Mouse (Mus musculus) hindbrain, embryonic 15.5 days (tissue): ENCODE measurements around the gene Med16. TPM values are rescaled to one million over a fixed set of nuclear protein-coding genes. Genes with fewer than 3 reads are reported as not detected.
"Not testable (repeated sequence)": the region's sequence is repeated elsewhere in the genome, so short reads cannot be mapped to it uniquely, and the experiment has no call there.

Source experiments
- ATAC-seq: fragments of 200-750 bp; cut with Nextera tagmentation; 2 replicates; pipeline ENCODE4 v1.8.0; 2017; ENCODE audit warnings: low read depth, moderate number of reproducible peaks, moderate TSS enrichment; ENCODE audit not compliant: low FRiP score
- H3K27ac ChIP-seq: fragments of 300-500 bp; sonication (generic); replicated peaks from 2 replicates; pipeline ENCODE4 v1.5.1; 2015; ENCODE audit warnings: mild to moderate bottlenecking, inconsistent platforms
- H3K27me3 ChIP-seq: fragments of 300-500 bp; sonication (generic); 2 replicates; pipeline ENCODE4 v1.6.1; 2015; ENCODE audit warnings: control low read depth, inconsistent platforms
- H3K36me3 ChIP-seq: fragments of 300-500 bp; sonication (generic); 2 replicates; pipeline ENCODE4 v1.6.1; 2015; ENCODE audit warnings: control low read depth, inconsistent platforms
- H3K4me1 ChIP-seq: fragments of 300-500 bp; sonication (generic); replicated peaks from 2 replicates; pipeline ENCODE4 v1.6.1; 2015; ENCODE audit warnings: control low read depth, inconsistent platforms
- H3K4me2 ChIP-seq: fragments of 300-500 bp; sonication (generic); 2 replicates; pipeline ENCODE4 v1.6.1; 2015; ENCODE audit warnings: moderate library complexity, mild to moderate bottlenecking, inconsistent platforms
- H3K4me3 ChIP-seq: fragments of 300-500 bp; sonication (generic); 2 replicates; pipeline ENCODE4 v1.5.1; 2015; ENCODE audit warnings: mild to moderate bottlenecking, inconsistent platforms
- H3K9ac ChIP-seq: fragments of 300-500 bp; sonication (generic); 2 replicates; pipeline ENCODE4 v1.6.1; 2015; ENCODE audit warnings: inconsistent platforms
- H3K9me3 ChIP-seq: fragments of 300-500 bp; sonication (generic); 2 replicates; pipeline ENCODE4 v1.6.1; 2016; ENCODE audit warnings: control low read depth, inconsistent platforms
- WGBS: fragments of 180-500 bp; shearing (Covaris S2); methylation state at CpG from one replicate; pipeline ENCODE4 v1.1.7; 2015; 5-methylcytosine and 5-hydroxymethylcytosine counted together
- polyA plus RNA-seq: library from polyadenylated mRNA; unstranded; fragments of >200 nt; fragmentation: Nextera tagmentation; extraction: Ambion mirVana; gene quantifications from 2 replicates; pipeline ENCODE4 v1.2.1, GENCODE M21; 2015

Gene Med16
- polyA plus RNA-seq, 1 experiment from 2014 or later = 54.2 TPM

- 0 out of 2 replicates have a peak, but pooled peaks cover 3% of the 10 kb centered on the region for H3K27me3 ChIP-seq
- no peak overlapping the region for H3K9ac ChIP-seq
- no peak for ATAC-seq
- no peak overlapping the region for H3K4me2 ChIP-seq
- H3K36me3 ChIP-seq = no peaks in the 10 kb centered on the region
- WGBS = 84% methylated on average over 2 of the region's 2 CpGs
- no peak overlapping the region for H3K27ac ChIP-seq
- no peak overlapping the region for H3K4me3 ChIP-seq
- no peaks in the 10 kb centered on the region; the same call in 1 of the 2 replicates for H3K4me1 ChIP-seq
- H3K9me3 ChIP-seq = no peaks in the 10 kb centered on the region
Measured at GRCm38 (mm10) chr10:79889386-79889785, 19.3 kb downstream of the Med16 start.

DNA sequence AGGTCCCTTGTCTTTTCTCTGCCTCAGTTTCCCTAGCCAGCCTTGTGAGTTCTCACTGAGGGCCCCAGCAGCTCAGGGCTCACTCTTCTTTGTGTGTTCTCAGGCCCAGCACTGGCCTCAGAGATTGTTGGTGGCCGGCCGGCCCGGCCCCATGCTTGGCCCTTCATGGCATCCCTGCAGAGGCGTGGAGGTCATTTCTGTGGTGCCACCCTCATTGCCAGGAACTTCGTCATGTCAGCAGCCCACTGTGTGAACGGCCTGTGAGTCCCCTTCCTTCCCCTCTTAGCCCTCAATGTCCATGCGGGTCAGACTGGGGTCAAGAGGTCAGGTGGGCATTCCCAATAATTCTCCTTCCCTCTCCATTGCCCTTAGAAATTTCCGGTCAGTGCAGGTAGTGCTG, 22.1 kb downstream of the Med16 start:
- ATAC-seq = no peak

GRCm38 (mm10) chr10:79886054-79886453, 22.7 kb downstream of the Med16 start, which contains the start of gene Elane:
TSS of gene Elane (plus strand) at chr10:79886247.
- peaks cover 18% of the 10 kb centered on the region for H3K27me3 ChIP-seq
- H3K4me3 ChIP-seq = no peak within 1 kb of the TSS
- WGBS = 80% methylated on average over 6 of the region's 6 CpGs
- peaks cover 10% of the 10 kb centered on the region for H3K4me1 ChIP-seq
- H3K9ac ChIP-seq = no peak within 1 kb of the TSS
- no peak within 1 kb of the TSS for H3K4me2 ChIP-seq
- no peak for ATAC-seq
- no peaks in the 10 kb centered on the region for H3K9me3 ChIP-seq
- no peaks in the 10 kb centered on the region for H3K36me3 ChIP-seq
- no peak within 1 kb of the TSS for H3K27ac ChIP-seq

More for the DNA sequence above, 22.1 kb downstream of the Med16 start:
- H3K27me3 ChIP-seq = peaks cover 14% of the 10 kb centered on the region; the same call in 1 of the 2 replicates
- peaks cover 10% of the 10 kb centered on the region for H3K4me1 ChIP-seq
- no peaks in the 10 kb centered on the region for H3K36me3 ChIP-seq
- no peak overlapping the region for H3K9ac ChIP-seq
- whole genome bisulfite sequencing = 84% methylated on average over 8 of the region's 8 CpGs
- no peaks in the 10 kb centered on the region for H3K9me3 ChIP-seq
- no peak overlapping the region for H3K4me2 ChIP-seq
- H3K4me3 ChIP-seq = no peak overlapping the region
- H3K27ac ChIP-seq = no peak overlapping the region

GRCm38 (mm10) chr10:79884938-79885337, 23.8 kb downstream of the Med16 start:
- H3K27ac ChIP-seq, ATAC-seq, H3K9ac ChIP-seq, H3K4me2 ChIP-seq, H3K4me3 ChIP-seq, H3K9me3 ChIP-seq, H3K36me3 ChIP-seq: not testable (repeated sequence)
- peaks cover 21% of the 10 kb centered on the region for H3K27me3 ChIP-seq
- H3K4me1 ChIP-seq = peaks cover 10% of the 10 kb centered on the region
- 80% methylated on average over 3 of the region's 3 CpGs for WGBS

- Histone ChIP-seq H3K9me3 (no peaks in the 10 kb centered on the region), H3K9ac (no peak overlapping the region), H3K36me3 (no peaks in the 10 kb centered on the region), H3K4me1 (peaks cover 10% of the 10 kb centered on the region), H3K27ac (no peak overlapping the region), H3K4me2 (no peak overlapping the region), H3K27me3 (peaks cover 21% of the 10 kb centered on the region), H3K4me3 (no peak overlapping the region)
- 56% methylated on average over 4 of the region's 4 CpGs for WGBS
- ATAC-seq = no peak; the same call in 1 of the 2 replicates
Measured at GRCm38 (mm10) chr10:79884446-79884845, 24.3 kb downstream of the Med16 start.

GRCm38 (mm10) chr10:79883297-79884084, 25.2 kb downstream of the Med16 start:
- Histone ChIP-seq H3K36me3 (no peaks in the 10 kb centered on the region), H3K27ac (no peak overlapping the region), H3K4me1 (peaks cover 10% of the 10 kb centered on the region), H3K27me3 (peaks cover 21% of the 10 kb centered on the region), H3K9ac (no peak overlapping the region), H3K4me2 (no peak overlapping the region), H3K9me3 (no peaks in the 10 kb centered on the region), H3K4me3 (no peak overlapping the region)
- WGBS = 15% methylated on average over 22 of the region's 22 CpGs
- no peak for ATAC-seq

GRCm38 (mm10) chr10:79881981-79882380, 26.7 kb downstream of the Med16 start:
- WGBS = 8% methylated on average over 22 of the region's 22 CpGs

GRCm38 (mm10) chr10:79880721-79881120, 28.0 kb downstream of the Med16 start:
- Histone ChIP-seq H3K9me3 (no peaks in the 10 kb centered on the region), H3K4me2 (no peak overlapping the region), H3K4me3 (no peak overlapping the region), H3K27me3 (peaks cover 18% of the 10 kb centered on the region), H3K36me3 (no peaks in the 10 kb centered on the region), H3K27ac (no peak overlapping the region), H3K4me1 (peaks cover 10% of the 10 kb centered on the region), H3K9ac (no peak overlapping the region)
- WGBS = 21% methylated on average over 9 of the region's 9 CpGs
- ATAC-seq = no peak

More at GRCm38 (mm10) chr10:79881981-79882380, 26.7 kb downstream of the Med16 start:
- H3K9ac ChIP-seq = no peak overlapping the region
- ATAC-seq = no peak
- no peak overlapping the region for H3K27ac ChIP-seq
- H3K4me1 ChIP-seq = peaks cover 10% of the 10 kb centered on the region
- H3K4me2 ChIP-seq = peak overlapping the region; percentile 35
- H3K27me3 ChIP-seq = peaks cover 18% of the 10 kb centered on the region
- H3K36me3 ChIP-seq = no peaks in the 10 kb centered on the region
- H3K9me3 ChIP-seq = no peaks in the 10 kb centered on the region
- no peak overlapping the region for H3K4me3 ChIP-seq

- peaks cover 18% of the 10 kb centered on the region for H3K27me3 ChIP-seq
- WGBS = 27% methylated on average over 3 of the region's 3 CpGs
- ATAC-seq = no peak
Measured at GRCm38 (mm10) chr10:79879527-79879926, 29.2 kb downstream of the Med16 start.

GRCm38 (mm10) chr10:79877757-79878156, 31.0 kb downstream of the Med16 start:
- H3K27me3 ChIP-seq = peaks cover 16% of the 10 kb centered on the region
- WGBS = 31% methylated on average over 12 of the region's 12 CpGs
- ATAC-seq = no peak

More at GRCm38 (mm10) chr10:79879527-79879926, 29.2 kb downstream of the Med16 start:
- no peaks in the 10 kb centered on the region for H3K36me3 ChIP-seq
- peaks cover 18% of the 10 kb centered on the region for H3K4me1 ChIP-seq
- H3K9me3 ChIP-seq = no peaks in the 10 kb centered on the region
- H3K4me3 ChIP-seq = no peak overlapping the region
- H3K4me2 ChIP-seq = no peak overlapping the region
- H3K27ac ChIP-seq = no peak overlapping the region
- H3K9ac ChIP-seq = no peak overlapping the region

GRCm38 (mm10) chr10:79877174-79877573, 31.5 kb downstream of the Med16 start:
- Histone ChIP-seq H3K27me3 (peaks cover 10% of the 10 kb centered on the region), H3K4me1 (peaks cover 21% of the 10 kb centered on the region), H3K4me3 (no peak overlapping the region), H3K4me2 (no peak overlapping the region), H3K9me3 (no peaks in the 10 kb centered on the region), H3K36me3 (no peaks in the 10 kb centered on the region), H3K27ac (no peak overlapping the region), H3K9ac (no peak overlapping the region)
- ATAC-seq = no peak
- 71% methylated on average over 1 of the region's 1 CpGs for WGBS

More at GRCm38 (mm10) chr10:79877757-79878156, 31.0 kb downstream of the Med16 start:
- Histone ChIP-seq H3K9me3 (no peaks in the 10 kb centered on the region), H3K27ac (no peak overlapping the region), H3K4me1 (peaks cover 21% of the 10 kb centered on the region), H3K4me2 (no peak overlapping the region), H3K4me3 (no peak overlapping the region), H3K36me3 (no peaks in the 10 kb centered on the region), H3K9ac (no peak overlapping the region)

- Histone ChIP-seq H3K4me1 (peaks cover 36% of the 10 kb centered on the region), H3K27me3 (no peaks in the 10 kb centered on the region), H3K9ac (peak within 1 kb of the TSS; percentile 91), H3K4me3 (peak within 1 kb of the TSS; percentile 67), H3K9me3 (no peaks in the 10 kb centered on the region), H3K4me2 (peak within 1 kb of the TSS; percentile 74), H3K27ac (peak within 1 kb of the TSS; percentile 96), H3K36me3 (0 out of 2 replicates have a peak, but pooled peaks cover 4% of the 10 kb centered on the region)
- WGBS = 0% methylated on average over 49 of the region's 57 CpGs
- peak; percentile 94 for ATAC-seq
Measured at GRCm38 (mm10) chr10:79874290-79874862, 34.3 kb downstream of the Med16 start, which contains the start of the genes Prtn3 and Plppr3. TSS of gene Prtn3 (plus strand) at chr10:79874476. TSS of gene Plppr3 (minus strand) at chr10:79874634.
